Mouse (Mus musculus) erythroblast, embryonic 14.5 days (primary cell): ENCODE data around the gene Tceanc.

ENCODE experiments used
- GATA1 ChIP-seq: IDR thresholded peaks from 2 replicates; pipeline ENCODE4 v1.6.1; 2012; ENCODE audit warnings: low read length, inconsistent platforms, mixed read lengths
- TAL1 ChIP-seq: IDR thresholded peaks from 3 replicates; pipeline ENCODE4 v1.6.1; 2012; ENCODE audit warnings: low read length, inconsistent platforms, mixed read lengths

GRCm38 (mm10) chrX:166525637-166526315 lies 7.4 kb upstream of the Tceanc start:
- TF ChIP-seq GATA1 (no peak), TAL1 (no peak)
